Mouse (Mus musculus) bone marrow macrophage, adult 2 months (primary cell): ENCODE results near the gene Sesn1.

ENCODE experiments used
- CTCF ChIP-seq: IDR thresholded peaks from 2 replicates; pipeline ENCODE4 v1.5.1; 2012; ENCODE audit warnings: low read depth, mild to moderate bottlenecking, low read length, moderate library complexity
- POLR2A ChIP-seq: IDR thresholded peaks from 2 replicates; pipeline ENCODE4 v1.6.1; 2012; ENCODE audit warnings: mild to moderate bottlenecking, low read depth, low read length, borderline replicate concordance

DNA sequence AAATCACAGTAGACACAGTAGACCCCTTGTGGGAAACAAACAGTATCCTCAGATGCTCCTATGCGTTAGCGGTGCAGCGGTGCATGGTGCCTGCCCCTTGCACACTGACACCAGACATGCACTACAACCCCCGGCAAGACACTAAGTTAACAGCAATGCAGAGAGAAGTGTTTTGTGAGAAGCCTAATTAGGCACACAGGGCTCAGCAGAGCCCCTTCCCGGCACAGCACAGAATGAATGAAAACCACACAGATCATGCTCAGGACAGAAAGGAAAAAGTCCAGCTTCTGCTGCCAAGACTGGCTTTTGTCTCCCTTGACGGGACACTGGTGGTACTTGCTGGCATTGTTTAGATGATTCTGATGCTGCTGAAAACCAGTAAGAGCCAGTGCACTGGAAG lies 99.2 kb downstream of the Sesn1 start:
- no peak for TF ChIP-seq CTCF
- no peak for TF ChIP-seq POLR2A
